Mouse (Mus musculus): ENCODE data around the gene Gm7145.
A peak's percentile ranks its signal among the peaks of the same experiment; 100 is the strongest.
"Not testable (repeated sequence)": the region's sequence is repeated elsewhere in the genome, so short reads cannot be mapped to it uniquely, and the experiment has no call there.

GRCm38 (mm10) chr1:118012736-118013135 lies 47.0 kb downstream of the Gm7145 start:
- peak; percentile 30 for TF ChIP-seq CTCF (conservative IDR thresholded peaks at IDR 0.05; ENCODE audit: insufficient read depth, insufficient read length, low read depth, low read length)
- TF ChIP-seq POLR2A (IDR thresholded peaks at IDR 0.05; ENCODE audit: low read depth, low read length) = not testable (repeated sequence)

Measured in kidney, adult 2 months (tissue).